Mouse (Mus musculus) kidney, embryonic 14.5 days (tissue): ENCODE data around the gene Eml4. TPM values are rescaled to one million over a fixed set of nuclear protein-coding genes. Genes with fewer than 3 reads are reported as not detected.
A peak's percentile ranks its signal among the peaks of the same experiment; 100 is the strongest.

Experiments
- ATAC-seq: fragments of 200-750 bp; cut with Nextera tagmentation; 2 replicates; pipeline ENCODE4 v1.8.0; 2017; ENCODE audit warnings: moderate number of reproducible peaks, mild to moderate bottlenecking, moderate TSS enrichment, moderate library complexity; ENCODE audit not compliant: low FRiP score, low TSS enrichment
- H3K27ac ChIP-seq: fragments of 300-500 bp; sonication (generic); 2 replicates; pipeline ENCODE4 v1.5.1; 2014; ENCODE audit warnings: low read depth, mild to moderate bottlenecking, low read length, moderate library complexity, mixed read lengths
- H3K27me3 ChIP-seq: fragments of 300-500 bp; sonication (generic); 2 replicates; pipeline ENCODE4 v1.6.1; 2014; ENCODE audit warnings: mild to moderate bottlenecking, low read length; ENCODE audit not compliant: control insufficient read depth, insufficient read depth
- H3K36me3 ChIP-seq: fragments of 300-500 bp; sonication (generic); 2 replicates; pipeline ENCODE4 v1.6.1; 2014; ENCODE audit warnings: low read length, mixed read lengths; ENCODE audit not compliant: control insufficient read depth, insufficient read depth
- H3K4me1 ChIP-seq: fragments of 300-500 bp; sonication (generic); 2 replicates; pipeline ENCODE4 v1.6.1; 2014; ENCODE audit warnings: low read length, mixed read lengths; ENCODE audit not compliant: control insufficient read depth, insufficient read depth
- H3K4me2 ChIP-seq: fragments of 300-500 bp; sonication (generic); replicated peaks from 2 replicates; pipeline ENCODE4 v1.6.1; 2014; ENCODE audit warnings: low read depth, mild to moderate bottlenecking, low read length
- H3K4me3 ChIP-seq: fragments of 300-500 bp; sonication (generic); 2 replicates; pipeline ENCODE4 v1.5.1; 2014; ENCODE audit warnings: mild to moderate bottlenecking, low read length
- H3K9ac ChIP-seq: fragments of 300-500 bp; sonication (generic); 2 replicates; pipeline ENCODE4 v1.6.1; 2014; ENCODE audit warnings: low read depth, mild to moderate bottlenecking, low read length, moderate library complexity
- H3K9me3 ChIP-seq: fragments of 300-500 bp; sonication (generic); 2 replicates; pipeline ENCODE4 v1.6.1; 2016; ENCODE audit warnings: low read length; ENCODE audit not compliant: control insufficient read depth
- WGBS: fragments of 180-500 bp; shearing (Covaris S2); extraction: QIAGEN DNeasy Blood & Tissue Kit; methylation state at CpG from one replicate; pipeline ENCODE4 v1.1.7; 2014; 5-methylcytosine and 5-hydroxymethylcytosine counted together
- polyA plus RNA-seq: library from polyadenylated mRNA; unstranded; fragments of >200 nt; fragmentation: Nextera tagmentation; extraction: Ambion mirVana; gene quantifications from 2 replicates; pipeline ENCODE4 v1.2.1, GENCODE M21; 2014

Eml4 gene
- polyA plus RNA-seq, 1 experiment from 2014 or later: 54.7 TPM

- peaks cover 22% of the 10 kb centered on the region for H3K4me1 ChIP-seq
- H3K36me3 ChIP-seq: no peaks in the 10 kb centered on the region
- no peak overlapping the region for H3K27ac ChIP-seq
- no peak overlapping the region for H3K9ac ChIP-seq
- peak overlapping the region; percentile 50 for H3K4me2 ChIP-seq
- H3K9me3 ChIP-seq: no peaks in the 10 kb centered on the region
- peak overlapping the region; percentile 77 for H3K4me3 ChIP-seq
- 25% methylated on average over 5 of the region's 5 CpGs for WGBS
- ATAC-seq: no peak
- no peaks in the 10 kb centered on the region for H3K27me3 ChIP-seq
Measured at GRCm38 (mm10) chr17:83353011-83353410, 2.3 kb downstream of the Eml4 start.

- Histone ChIP-seq H3K27ac (no peak overlapping the region), H3K27me3 (no peaks in the 10 kb centered on the region), H3K4me3 (0 out of 2 replicates have a peak overlapping the region, but pooled peaks have one; percentile 77), H3K4me1 (peaks cover 22% of the 10 kb centered on the region), H3K36me3 (no peaks in the 10 kb centered on the region), H3K4me2 (peak overlapping the region; percentile 50; the same call in 1 of the 2 replicates), H3K9ac (no peak overlapping the region), H3K9me3 (no peaks in the 10 kb centered on the region)
- no peak for ATAC-seq
- 55% methylated on average over 4 of the region's 4 CpGs for WGBS
Measured at GRCm38 (mm10) chr17:83353460-83353859, 2.7 kb downstream of the Eml4 start.

- no peak for ATAC-seq
- WGBS: 75% methylated on average over 2 of the region's 2 CpGs
- no peak overlapping the region for H3K27ac ChIP-seq
Measured at GRCm38 (mm10) chr17:83355481-83355880, 4.8 kb downstream of the Eml4 start.

GRCm38 (mm10) chr17:83359934-83360333 lies 9.2 kb downstream of the Eml4 start:
- no peak overlapping the region for H3K27ac ChIP-seq
- ATAC-seq: no peak
- 86% methylated on average over 4 of the region's 4 CpGs for WGBS

More at GRCm38 (mm10) chr17:83355481-83355880, 4.8 kb downstream of the Eml4 start:
- no peak overlapping the region for H3K4me2 ChIP-seq
- no peaks in the 10 kb centered on the region for H3K27me3 ChIP-seq
- H3K9ac ChIP-seq: no peak overlapping the region
- no peaks in the 10 kb centered on the region for H3K36me3 ChIP-seq
- H3K4me1 ChIP-seq: peaks cover 22% of the 10 kb centered on the region
- no peaks in the 10 kb centered on the region for H3K9me3 ChIP-seq
- no peak overlapping the region for H3K4me3 ChIP-seq

GRCm38 (mm10) chr17:83360796-83361566 lies 10.2 kb downstream of the Eml4 start:
- Histone ChIP-seq H3K9me3 (no peaks in the 10 kb centered on the region), H3K36me3 (no peaks in the 10 kb centered on the region), H3K27ac (no peak overlapping the region), H3K4me3 (no peak overlapping the region), H3K27me3 (no peaks in the 10 kb centered on the region), H3K4me1 (peaks cover 8% of the 10 kb centered on the region), H3K9ac (no peak overlapping the region), H3K4me2 (no peak overlapping the region)
- ATAC-seq: no peak
- 70% methylated on average over 13 of the region's 13 CpGs for WGBS

More at GRCm38 (mm10) chr17:83359934-83360333, 9.2 kb downstream of the Eml4 start:
- H3K9me3 ChIP-seq: no peaks in the 10 kb centered on the region
- peaks cover 4% of the 10 kb centered on the region; the same call in 1 of the 2 replicates for H3K4me1 ChIP-seq
- H3K9ac ChIP-seq: no peak overlapping the region
- H3K4me2 ChIP-seq: no peak overlapping the region
- H3K27me3 ChIP-seq: no peaks in the 10 kb centered on the region
- no peak overlapping the region for H3K4me3 ChIP-seq
- no peaks in the 10 kb centered on the region for H3K36me3 ChIP-seq

GRCm38 (mm10) chr17:83363081-83363480 lies 12.3 kb downstream of the Eml4 start:
- H3K27me3 ChIP-seq: no peaks in the 10 kb centered on the region
- H3K27ac ChIP-seq: no peak overlapping the region
- peaks cover 11% of the 10 kb centered on the region for H3K4me1 ChIP-seq
- H3K4me3 ChIP-seq: no peak overlapping the region
- no peak overlapping the region for H3K9ac ChIP-seq
- ATAC-seq: no peak
- H3K36me3 ChIP-seq: no peaks in the 10 kb centered on the region
- no peak overlapping the region for H3K4me2 ChIP-seq
- WGBS: 54% methylated on average over 3 of the region's 3 CpGs
- H3K9me3 ChIP-seq: no peaks in the 10 kb centered on the region

GRCm38 (mm10) chr17:83364296-83364695 lies 13.6 kb downstream of the Eml4 start:
- 82% methylated on average over 5 of the region's 5 CpGs for WGBS
- Histone ChIP-seq H3K27me3 (no peaks in the 10 kb centered on the region), H3K4me2 (no peak overlapping the region), H3K27ac (no peak overlapping the region), H3K4me1 (peaks cover 11% of the 10 kb centered on the region), H3K36me3 (no peaks in the 10 kb centered on the region), H3K9me3 (no peaks in the 10 kb centered on the region), H3K9ac (no peak overlapping the region), H3K4me3 (no peak overlapping the region)
- ATAC-seq: no peak

GRCm38 (mm10) chr17:83365130-83365529 lies 14.4 kb downstream of the Eml4 start:
- Histone ChIP-seq H3K9ac (no peak overlapping the region), H3K27ac (no peak overlapping the region), H3K27me3 (no peaks in the 10 kb centered on the region), H3K4me3 (no peak overlapping the region), H3K9me3 (no peaks in the 10 kb centered on the region), H3K4me1 (peaks cover 11% of the 10 kb centered on the region), H3K36me3 (no peaks in the 10 kb centered on the region), H3K4me2 (no peak overlapping the region)
- no peak for ATAC-seq
- whole genome bisulfite sequencing: 75% methylated on average over 2 of the region's 2 CpGs

GRCm38 (mm10) chr17:83365614-83366355 lies 15.1 kb downstream of the Eml4 start:
- Histone ChIP-seq H3K27ac (no peak overlapping the region), H3K36me3 (no peaks in the 10 kb centered on the region), H3K4me1 (peaks cover 11% of the 10 kb centered on the region), H3K27me3 (no peaks in the 10 kb centered on the region), H3K9ac (no peak overlapping the region), H3K4me3 (no peak overlapping the region), H3K4me2 (no peak overlapping the region), H3K9me3 (no peaks in the 10 kb centered on the region)
- ATAC-seq: no peak
- WGBS: 41% methylated on average over 11 of the region's 11 CpGs
